Mouse (Mus musculus) spleen, embryonic (tissue): ENCODE measurements around the gene Pithd1.

Source experiments
- CTCF ChIA-PET: fragments of 350-600 bp; sonication (Branson Sonifier 250); formaldehyde crosslinking; loops from one replicate; lab custom pipeline; 2022; lab: Charles Lee

Gene Pithd1

GRCm38 (mm10) chr4:135993941-135994340 is 6.9 kb upstream of the Pithd1 start:
- CTCF ChIA-PET: interaction anchor here (0.6 kb wide), 1 partner anchor 45 kb away, joined by 3 read pairs; no protein-coding TSS in a partner anchor

- CTCF ChIA-PET: interaction anchor here (0.6 to 0.7 kb wide), 4 partner anchors 21 to 832 kb away, joined by 3 to 7 read pairs (median 4); no protein-coding TSS in a partner anchor
Observed at GRCm38 (mm10) chr4:135987714-135988113, 650 bp upstream of the Pithd1 start.

- CTCF ChIA-PET: no interaction called here
Observed at GRCm38 (mm10) chr4:135986301-135986942, 642 bp downstream of the Pithd1 start.

DNA sequence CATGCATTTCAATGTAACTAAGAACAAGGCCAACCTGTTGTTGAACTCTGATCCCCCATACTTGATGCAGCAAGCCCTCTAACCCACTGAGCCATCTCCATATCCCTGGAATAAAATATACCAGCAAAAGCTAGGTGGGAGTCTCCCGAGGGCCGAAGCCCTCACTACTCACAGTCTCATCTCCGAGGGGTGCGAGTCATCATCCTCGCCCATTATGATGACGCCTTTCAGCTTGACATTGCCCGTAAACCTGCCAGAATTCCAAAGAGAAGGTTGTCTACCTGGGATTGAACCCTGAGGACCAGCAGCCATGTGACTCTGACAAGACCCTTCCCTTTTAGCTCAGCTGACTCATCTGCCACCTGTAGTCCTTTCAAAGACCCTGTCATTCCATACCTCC is 1.3 kb downstream of the Pithd1 start:
- CTCF ChIA-PET: no interaction called here

DNA sequence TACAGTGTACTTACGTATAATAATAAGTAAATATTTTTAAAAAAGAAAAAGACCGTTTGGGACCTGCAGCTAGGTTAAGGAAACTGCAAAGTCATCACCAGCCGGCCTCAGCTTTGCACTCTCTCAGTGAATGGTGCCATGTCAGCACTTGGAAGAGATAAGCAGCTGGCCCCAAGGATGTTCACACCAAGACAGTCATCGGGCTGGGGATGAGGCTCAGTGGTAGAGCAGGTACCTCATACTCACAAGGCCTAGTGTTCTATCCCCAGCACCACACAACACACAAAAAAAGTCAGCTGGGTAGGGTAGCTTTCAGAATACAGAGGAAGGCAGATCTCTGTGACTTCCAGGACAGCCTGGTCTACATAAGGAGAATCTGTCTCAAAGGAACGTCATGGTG is 1.9 kb downstream of the Pithd1 start:
- CTCF ChIA-PET: no interaction called here

DNA sequence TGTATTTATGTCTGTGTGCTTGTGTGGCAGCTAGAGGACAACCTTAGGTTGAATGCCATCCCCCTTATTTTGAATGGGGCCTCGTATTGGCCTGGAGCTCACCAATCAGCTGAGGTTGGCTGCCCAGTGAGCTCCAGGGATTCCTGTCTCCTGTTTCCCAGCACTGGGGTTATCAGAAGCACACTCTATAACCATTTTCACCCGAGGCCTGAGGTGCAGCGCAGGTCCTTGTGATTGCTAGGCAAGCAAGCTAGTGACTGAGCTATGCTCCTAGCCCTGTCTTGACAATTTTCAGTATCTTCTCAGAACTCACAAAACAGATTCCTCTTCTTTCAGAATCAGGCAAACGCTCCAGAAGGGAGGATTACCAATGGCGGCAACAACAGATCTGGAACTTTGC is 2.5 kb downstream of the Pithd1 start:
- CTCF ChIA-PET: interaction anchor here (1.0 kb wide), 1 partner anchor 11 kb away, joined by 3 read pairs; no protein-coding TSS in a partner anchor

- CTCF ChIA-PET: interaction anchor here (1.0 kb wide), 1 partner anchor 34 kb away, joined by 3 read pairs; no protein-coding TSS in a partner anchor
Observed at GRCm38 (mm10) chr4:135981524-135982063, 5.5 kb downstream of the Pithd1 start.

DNA sequence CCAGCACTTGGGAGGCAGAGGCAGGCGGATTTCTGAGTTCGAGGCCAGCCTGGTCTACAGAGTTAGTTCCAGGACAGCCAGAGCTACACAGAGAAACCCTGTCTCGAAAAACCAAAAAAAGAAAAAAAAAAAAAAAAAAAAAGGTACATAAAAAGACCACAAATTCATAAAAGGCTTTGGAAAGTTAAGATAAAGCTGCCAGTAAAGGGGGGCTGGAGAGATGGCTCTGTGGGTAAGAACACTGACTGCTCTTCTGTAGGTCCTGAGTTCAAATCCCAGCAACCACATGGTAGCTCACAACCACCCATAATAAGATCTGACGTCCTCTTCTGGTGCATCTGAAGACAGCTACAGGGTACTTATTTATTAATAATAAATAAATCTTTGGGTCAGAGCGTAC is 6.8 kb downstream of the Pithd1 start:
- CTCF ChIA-PET: interaction anchor here (0.6 kb wide), 1 partner anchor 169 kb away, joined by 5 read pairs; no protein-coding TSS in a partner anchor

DNA sequence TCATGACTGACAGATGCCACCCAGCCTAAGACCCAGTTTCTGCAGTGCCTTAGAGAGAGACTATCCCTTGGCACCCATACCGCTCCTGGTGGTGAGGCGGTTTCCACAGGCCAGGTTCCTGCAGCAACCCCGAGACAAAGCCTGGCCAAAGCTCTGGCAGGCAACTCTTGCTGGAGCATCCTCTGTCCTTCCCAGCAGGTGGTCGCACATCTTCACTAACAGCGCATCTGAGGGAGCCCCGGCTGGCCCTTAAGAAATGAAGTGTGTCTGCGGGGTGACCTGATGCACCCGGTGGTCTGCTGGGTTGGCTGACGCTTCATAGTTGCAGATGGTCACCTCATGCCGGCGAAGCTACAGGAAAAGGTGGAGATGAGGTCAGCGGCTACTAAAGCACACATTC is 10.9 kb downstream of the Pithd1 start:
- CTCF ChIA-PET: interaction anchor here (0.7 kb wide), 1 partner anchor 64 kb away, joined by 4 read pairs; no protein-coding TSS in a partner anchor

DNA sequence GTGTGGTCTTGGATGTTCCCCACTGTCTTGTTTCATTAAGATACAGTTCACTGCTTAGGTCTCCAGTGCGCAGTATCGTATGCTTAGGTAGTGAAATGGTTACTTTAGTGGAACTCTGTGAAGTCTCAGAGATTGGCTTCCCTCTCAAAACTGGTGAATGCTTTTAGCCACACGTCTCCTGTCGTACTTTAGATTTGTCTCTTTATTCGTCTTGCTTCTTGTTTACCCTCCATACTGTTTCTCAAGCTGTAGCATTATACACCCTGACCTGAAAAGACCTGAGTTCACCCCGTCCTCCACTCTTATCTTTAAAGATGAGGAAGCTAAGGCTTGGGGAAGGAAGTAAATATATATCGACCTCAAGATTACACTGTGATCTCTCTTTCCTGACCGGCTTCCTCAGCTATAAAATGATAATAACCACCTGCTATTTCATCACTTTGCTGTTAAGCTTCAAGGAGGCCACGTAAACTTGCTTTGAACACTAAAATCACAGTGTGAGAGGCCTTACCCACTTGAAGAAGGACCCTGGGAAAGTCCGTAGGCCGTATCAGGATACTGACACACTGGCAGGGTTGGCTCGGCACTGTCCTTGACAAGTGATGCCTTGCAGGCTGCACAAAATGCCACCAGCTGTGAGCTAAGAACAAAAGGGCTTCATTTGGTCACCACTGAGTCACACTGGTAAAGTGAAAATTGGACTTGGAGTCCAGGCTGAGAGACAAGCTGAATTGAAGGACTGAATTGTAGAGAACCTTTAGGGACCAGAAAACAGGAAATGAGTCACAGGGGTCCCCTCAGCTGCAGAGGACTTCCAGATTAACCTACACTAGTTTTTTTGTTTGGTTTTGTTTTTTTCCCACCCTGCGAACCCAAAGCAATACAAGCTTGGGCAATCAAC is 13.9 kb downstream of the Pithd1 start:
- CTCF ChIA-PET: interaction anchor here (0.9 to 1.4 kb wide), 2 partner anchors 11 to 52 kb away, joined by 3 read pairs; partner anchors contain the start of gene Fuca1

GRCm38 (mm10) chr4:135972556-135972906 is 14.5 kb downstream of the Pithd1 start, which contains the start of gene Lypla2:
TSS of gene Lypla2 (minus strand) at chr4:135972626.
- CTCF ChIA-PET: interaction anchor here (1.4 kb wide), 1 partner anchor 52 kb away, joined by 3 read pairs; the partner anchor contains the start of gene Fuca1

GRCm38 (mm10) chr4:135971805-135972555 is 15.1 kb downstream of the Pithd1 start:
- CTCF ChIA-PET: no interaction called here

DNA sequence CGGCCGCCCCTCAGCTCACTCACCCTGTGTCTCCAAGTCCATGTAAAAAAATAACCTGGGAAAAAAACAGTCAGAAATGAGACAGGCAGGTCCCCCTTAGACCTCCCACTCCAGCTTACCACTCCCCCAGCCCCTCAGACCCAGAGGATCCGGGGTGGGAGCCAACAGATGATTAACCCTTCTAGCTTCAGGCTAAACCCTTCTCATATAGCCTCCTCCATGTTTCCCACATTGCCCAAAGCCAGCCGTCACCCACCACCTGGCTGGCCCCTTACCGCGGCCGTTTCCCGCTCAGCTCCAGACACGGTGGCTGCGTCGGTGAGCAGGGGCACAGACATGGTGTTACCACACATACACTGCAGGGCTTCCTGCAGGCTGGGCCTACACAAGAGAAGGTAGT is 16.5 kb downstream of the Pithd1 start:
- CTCF ChIA-PET: no interaction called here

DNA sequence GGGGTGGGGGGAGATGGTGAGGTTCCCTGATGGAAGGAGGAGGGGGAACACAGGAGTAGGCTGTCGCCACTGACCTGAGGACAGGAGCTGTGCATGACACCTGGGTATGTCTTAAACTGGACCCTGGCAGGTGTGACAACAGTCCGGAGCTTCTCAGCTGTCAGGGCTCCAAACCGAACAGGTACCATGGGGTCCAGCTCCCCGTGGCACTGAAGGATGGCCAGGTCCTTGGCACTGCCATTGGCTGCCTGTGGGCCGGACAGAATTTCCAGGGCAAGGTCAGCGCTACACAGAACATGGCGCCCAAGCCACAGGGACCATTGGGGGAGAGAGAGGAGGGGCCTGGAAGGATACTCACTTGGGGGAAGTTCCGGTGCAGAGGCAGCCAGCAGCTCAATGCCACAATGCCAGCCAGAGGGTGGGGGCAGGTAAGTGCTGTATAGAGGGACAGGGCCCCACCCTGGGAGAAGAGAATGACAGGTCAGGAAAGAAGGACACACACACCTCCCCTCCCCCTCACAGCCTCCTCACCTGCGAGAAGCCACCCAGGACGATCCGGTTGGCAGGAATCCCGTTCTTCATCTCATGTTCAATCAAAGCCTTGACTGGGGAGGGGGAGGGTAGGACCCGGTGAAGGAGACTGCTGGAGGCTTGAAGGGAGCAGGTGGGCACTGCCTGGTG is 17.9 kb downstream of the Pithd1 start:
- CTCF ChIA-PET: interaction anchor here (0.7 kb wide), 1 partner anchor 194 kb away, joined by 3 read pairs; no protein-coding TSS in a partner anchor

GRCm38 (mm10) chr4:135968271-135968869 is 18.7 kb downstream of the Pithd1 start:
- CTCF ChIA-PET: no interaction called here

- CTCF ChIA-PET: no interaction called here
Observed at GRCm38 (mm10) chr4:135967086-135967760, 19.8 kb downstream of the Pithd1 start.

DNA sequence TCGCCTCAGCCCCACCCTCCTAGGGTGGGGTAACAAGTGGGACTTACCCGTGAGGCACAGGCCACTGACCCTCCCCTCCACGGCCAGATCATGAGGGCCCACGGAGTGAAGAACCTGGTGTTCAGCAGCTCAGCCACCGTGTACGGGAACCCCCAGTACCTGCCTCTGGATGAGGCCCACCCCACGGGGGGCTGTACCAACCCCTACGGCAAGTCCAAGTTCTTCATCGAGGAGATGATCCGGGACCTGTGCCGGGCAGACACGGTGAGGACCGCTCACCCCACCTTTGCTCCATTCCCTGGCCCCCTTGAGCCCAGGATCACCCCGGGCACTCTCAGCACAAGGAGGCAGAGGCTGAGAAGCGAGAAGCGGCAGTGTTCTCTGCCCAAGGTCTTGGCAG is 20.8 kb downstream of the Pithd1 start:
- CTCF ChIA-PET: no interaction called here

DNA sequence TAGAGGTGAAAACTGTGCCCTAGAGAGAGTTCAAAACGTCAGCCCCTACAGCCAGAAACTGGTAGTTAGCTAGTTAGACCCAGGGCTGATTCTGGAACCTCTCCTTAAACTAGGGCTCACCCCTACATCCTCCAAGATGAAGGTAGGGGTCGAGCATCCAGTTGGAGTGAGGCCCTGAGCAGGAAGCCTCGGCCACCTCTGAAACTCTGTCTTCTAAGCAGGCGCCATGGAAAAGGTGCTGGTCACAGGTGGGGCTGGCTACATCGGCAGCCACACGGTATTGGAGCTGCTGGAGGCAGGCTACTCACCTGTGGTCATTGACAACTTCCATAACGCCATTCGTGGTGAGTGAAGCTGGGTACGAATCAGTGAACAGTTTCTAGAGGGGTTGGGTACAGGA is 22.0 kb downstream of the Pithd1 start:
- CTCF ChIA-PET: no interaction called here

- CTCF ChIA-PET: no interaction called here
Observed at GRCm38 (mm10) chr4:135964426-135964825, 22.6 kb downstream of the Pithd1 start.
